In the genomic region with DNA sequence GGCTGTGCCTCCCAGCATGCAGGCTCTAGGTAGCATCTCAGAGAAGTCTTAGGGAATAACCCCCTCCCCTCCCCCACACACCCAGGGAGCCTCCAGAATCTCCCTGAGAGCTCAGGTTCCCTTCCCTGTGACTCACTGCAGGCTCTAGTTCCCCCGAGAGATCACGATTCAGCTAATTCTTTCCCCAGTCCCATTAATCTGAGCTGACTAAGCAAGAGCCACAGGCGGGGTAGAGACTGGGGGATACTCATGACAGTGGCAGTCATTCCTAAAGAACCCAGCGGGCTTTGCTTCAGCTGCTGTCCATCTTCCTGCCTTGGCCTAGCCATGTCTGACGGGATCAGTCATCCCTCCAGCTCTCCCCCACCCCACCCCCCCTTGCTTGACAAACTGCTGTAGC, we compare ENCODE assay signal across 23 mouse cellular contexts. TPM values are rescaled to one million over a fixed set of nuclear protein-coding genes. Genes with fewer than 3 reads are reported as not detected.
DNase-seq lines count a peak whose midpoint lies in the region; ATAC-seq and TF ChIP-seq lines count a peak whose summit lies in the region.
"Had no signal": no experiment of that assay in that cellular context is flagged by ENCODE, and none has a peak within 500 bp of the region (broad histone marks: within the 10 kb centered on the region; RNA-seq: fewer than 3 reads in every experiment).

No protein-coding gene starts in this region.

- no peaks in the 10 kb centered on the region for H3K27me3 ChIP-seq in forebrain, embryonic 11.5 days (ENCODE audit: control insufficient read depth, insufficient read depth, low read length)
- H3K27me3 ChIP-seq in forebrain, embryonic 14.5 days (replicated peaks; ENCODE audit: control insufficient read depth, insufficient read depth, low read length): no peaks in the 10 kb centered on the region
- no peaks in the 10 kb centered on the region for H3K27me3 ChIP-seq in midbrain, embryonic 10.5 days (ENCODE audit: low read depth, poor library complexity, severe bottlenecking)
- no peaks in the 10 kb centered on the region for H3K27me3 ChIP-seq in midbrain, embryonic 13.5 days
- H3K27me3 ChIP-seq in myocyte (ENCODE audit: control insufficient read depth, insufficient read depth, insufficient read length): no peaks in the 10 kb centered on the region

- TF ChIP-seq POLR2A in myocyte (IDR thresholded peaks at IDR 0.05; ENCODE audit: insufficient read length, low read depth): no peak

- 25% methylated on average over 5 of the region's 5 CpGs for WGBS in forebrain, embryonic 11.5 days
- 34% methylated on average over 5 of the region's 5 CpGs for WGBS in forebrain, embryonic 14.5 days
- 29% methylated on average over 5 of the region's 5 CpGs for WGBS in midbrain, embryonic 10.5 days
- WGBS in midbrain, embryonic 13.5 days: 29% methylated on average over 5 of the region's 5 CpGs

- H3K4me1 ChIP-seq in forebrain, embryonic 11.5 days (replicated peaks; ENCODE audit: control insufficient read depth, insufficient read depth, low read length): no peaks in the 10 kb centered on the region
- no peaks in the 10 kb centered on the region for H3K4me1 ChIP-seq in forebrain, embryonic 14.5 days (ENCODE audit: control insufficient read depth, insufficient read depth, low read length)
- peaks cover 6% of the 10 kb centered on the region; the same call in 1 of the 2 replicates for H3K4me1 ChIP-seq in midbrain, embryonic 10.5 days
- H3K4me1 ChIP-seq in midbrain, embryonic 13.5 days (replicated peaks): no peaks in the 10 kb centered on the region
- H3K4me1 ChIP-seq: heart, embryonic 15.5 days; neural tube, embryonic 13.5 days had no signal

- no peaks in the 10 kb centered on the region for H3K9me3 ChIP-seq in forebrain, embryonic 11.5 days (ENCODE audit: control insufficient read depth, low read length)
- H3K9me3 ChIP-seq in forebrain, embryonic 14.5 days (replicated peaks; ENCODE audit: control insufficient read depth, low read length): no peaks in the 10 kb centered on the region
- H3K9me3 ChIP-seq in midbrain, embryonic 10.5 days (replicated peaks): no peaks in the 10 kb centered on the region
- no peaks in the 10 kb centered on the region for H3K9me3 ChIP-seq in midbrain, embryonic 13.5 days
- H3K9me3 ChIP-seq: heart, embryonic 15.5 days; megakaryocyte, embryonic 14.5 days; neural tube, embryonic 13.5 days had no signal

- no peak overlapping the region for H3K4me2 ChIP-seq in forebrain, embryonic 11.5 days (ENCODE audit: low read depth, low read length, severe bottlenecking)
- no peak overlapping the region for H3K4me2 ChIP-seq in forebrain, embryonic 14.5 days (ENCODE audit: low read length)
- H3K4me2 ChIP-seq in midbrain, embryonic 13.5 days (replicated peaks): no peak overlapping the region
- peak overlapping the region; percentile 39 for H3K4me2 ChIP-seq in myocyte (ENCODE audit: low read depth)
- H3K4me2 ChIP-seq: heart, embryonic 15.5 days; neural tube, embryonic 13.5 days had no signal

- H3K27ac ChIP-seq in forebrain, embryonic 11.5 days (ENCODE audit: low read depth, low read length): no peak overlapping the region
- no peak overlapping the region for H3K27ac ChIP-seq in forebrain, embryonic 14.5 days (ENCODE audit: low read depth, low read length)
- H3K27ac ChIP-seq in midbrain, embryonic 10.5 days (replicated peaks): 0 out of 2 replicates have a peak overlapping the region, but pooled peaks have one; percentile 23
- no peak overlapping the region for H3K27ac ChIP-seq in midbrain, embryonic 13.5 days
- H3K27ac ChIP-seq: heart, embryonic 15.5 days; layer of hippocampus, adult 2 months; liver, embryonic 14.5 days; neural tube, embryonic 13.5 days had no signal

- no peak overlapping the region for H3K9ac ChIP-seq in forebrain, embryonic 11.5 days (ENCODE audit: low read length)
- H3K9ac ChIP-seq in forebrain, embryonic 14.5 days (ENCODE audit: low read length): no peak overlapping the region
- H3K9ac ChIP-seq in midbrain, embryonic 13.5 days (replicated peaks): no peak overlapping the region
- H3K9ac ChIP-seq: heart, embryonic 15.5 days; liver, embryonic 14.5 days; neural tube, embryonic 13.5 days had no signal

- H3K4me3 ChIP-seq in forebrain, embryonic 11.5 days (ENCODE audit: low read depth, low read length): no peak overlapping the region
- no peak overlapping the region for H3K4me3 ChIP-seq in forebrain, embryonic 14.5 days (ENCODE audit: low read depth, low read length)
- no peak overlapping the region for H3K4me3 ChIP-seq in midbrain, embryonic 10.5 days
- H3K4me3 ChIP-seq in midbrain, embryonic 13.5 days (replicated peaks): no peak overlapping the region
- H3K4me3 ChIP-seq in myocyte: no peak overlapping the region
- H3K4me3 ChIP-seq: heart, embryonic 15.5 days; layer of hippocampus, adult 2 months; megakaryocyte, embryonic 14.5 days; neural tube, embryonic 13.5 days had no signal

- H3K79me2 ChIP-seq in myocyte (ENCODE audit: control insufficient read depth, insufficient read depth): no peaks in the 10 kb centered on the region

- DNase-seq in forebrain, embryonic 11.5 days (ENCODE audit: low spot score): peak; percentile 38
- no peak for DNase-seq in forebrain, embryonic 14.5 days (ENCODE audit: low spot score)
- DNase-seq in midbrain, embryonic 10.5 days (ENCODE audit: low spot score): no peak
- DNase-seq in Muller cell, postnatal 12 days (ENCODE audit: inconsistent ontology term): peak; percentile 55
- no peak for DNase-seq in lung, adult 18-20 months
- DNase-seq: adrenal gland, postnatal 14 days; cerebellum, adult 11-12 months; cerebellum, postnatal 14 days; embryo, embryonic 11 days; gastrocnemius, postnatal 36 days; kidney, adult 9 months; lung, postnatal 14 days; thymus, postnatal 25 days had no signal

- no peak for ATAC-seq in forebrain, embryonic 11.5 days (replicated peaks; ENCODE audit: low FRiP score)
- ATAC-seq in forebrain, embryonic 14.5 days: no peak
- ATAC-seq in midbrain, embryonic 13.5 days: no peak
- ATAC-seq: activated CD4-positive, CD25-positive, alpha-beta regulatory T cell, adult 4 months; forebrain, embryonic 16.5 days; inflammation-experienced regulatory T-cells, adult 6 months had no signal

- no peaks in the 10 kb centered on the region for H3K36me3 ChIP-seq in forebrain, embryonic 11.5 days (ENCODE audit: control insufficient read depth, insufficient read depth, low read length)
- no peaks in the 10 kb centered on the region for H3K36me3 ChIP-seq in forebrain, embryonic 14.5 days (ENCODE audit: control insufficient read depth, insufficient read depth, low read length)
- no peaks in the 10 kb centered on the region for H3K36me3 ChIP-seq in midbrain, embryonic 10.5 days
- no peaks in the 10 kb centered on the region for H3K36me3 ChIP-seq in midbrain, embryonic 13.5 days
- no peaks in the 10 kb centered on the region for H3K36me3 ChIP-seq in myocyte (ENCODE audit: control insufficient read depth, insufficient read depth)
- H3K36me3 ChIP-seq: heart, embryonic 15.5 days; neural tube, embryonic 13.5 days had no signal

- no peak overlapping the region for H3ac ChIP-seq in myocyte (ENCODE audit: control insufficient read depth, insufficient read length)

TF ChIP-seq in myocyte, 11 proteins besides CTCF, POLR2A, EP300 and RAD21:
- TF ChIP-seq E2F4 (IDR thresholded peaks at IDR 0.05; ENCODE audit: insufficient read depth): no peak
- peak in 1 of 3 experiments; percentile 13 for TF ChIP-seq MYOG (IDR thresholded peaks at IDR 0.05; ENCODE audit: control insufficient read depth in 1 of 3, insufficient read depth in 1 of 3, insufficient read length in 2 of 3, low read depth in 2 of 3)
- TF ChIP-seq MYOD1 (IDR thresholded peaks at IDR 0.05; ENCODE audit: control insufficient read depth in 1 of 3, insufficient read length in 2 of 3, low read depth in 2 of 3): peak in 1 of 3 experiments; percentile 44
- peak; percentile 68 for TF ChIP-seq SRF (IDR thresholded peaks at IDR 0.05; ENCODE audit: control insufficient read depth, insufficient read length, low read depth)

RNA-seq across cellular contexts. Expression of gene Foxn1, which starts 3.7 kb away (rescaled TPM):
- polyA plus RNA-seq in forebrain, embryonic 11.5 days (2014; fragmentation: Nextera tagmentation; extraction: Ambion mirVana): not detected in 2 replicates
- not detected in 2 replicates for polyA plus RNA-seq in forebrain, embryonic 14.5 days (2014; fragmentation: Nextera tagmentation; extraction: Ambion mirVana)
- polyA plus RNA-seq in midbrain, embryonic 10.5 days (2016; fragmentation: Nextera tagmentation; extraction: Ambion mirVana): not detected in 2 replicates
- not detected in 2 replicates for polyA plus RNA-seq in midbrain, embryonic 13.5 days (2015; fragmentation: Nextera tagmentation; extraction: Ambion mirVana)
- 0.01 TPM for polyA plus RNA-seq in myocyte (2012; fragmentation: generic; extraction: Trizol)
- polyA plus RNA-seq: activated CD4-positive, CD25-positive, alpha-beta regulatory T cell, adult 4 months; forebrain, embryonic 16.5 days; inflammation-experienced regulatory T-cells, adult 6 months; liver, embryonic 14.5 days; neural tube, embryonic 13.5 days had no signal

RNA-seq across cellular contexts. Expression of gene Slc13a2, which starts 39.3 kb away (rescaled TPM):
- not detected in 2 replicates for polyA plus RNA-seq in forebrain, embryonic 11.5 days (2014; fragmentation: Nextera tagmentation; extraction: Ambion mirVana)
- polyA plus RNA-seq in forebrain, embryonic 14.5 days (2014; fragmentation: Nextera tagmentation; extraction: Ambion mirVana): not detected in 2 replicates
- polyA plus RNA-seq in midbrain, embryonic 10.5 days (2016; fragmentation: Nextera tagmentation; extraction: Ambion mirVana): not detected in 2 replicates
- polyA plus RNA-seq in midbrain, embryonic 13.5 days (2015; fragmentation: Nextera tagmentation; extraction: Ambion mirVana): not detected in 2 replicates
- 0.01 TPM for polyA plus RNA-seq in myocyte (2012; fragmentation: generic; extraction: Trizol)
- polyA plus RNA-seq: activated CD4-positive, CD25-positive, alpha-beta regulatory T cell, adult 4 months; forebrain, embryonic 16.5 days; heart, embryonic 15.5 days; inflammation-experienced regulatory T-cells, adult 6 months; neural tube, embryonic 13.5 days had no signal

RNA-seq across cellular contexts. Expression of gene Unc119, which starts 39.4 kb away (rescaled TPM):
- 73.2 and 77.4 TPM in 2 replicates for polyA plus RNA-seq in forebrain, embryonic 11.5 days (2014; fragmentation: Nextera tagmentation; extraction: Ambion mirVana)
- polyA plus RNA-seq in forebrain, embryonic 14.5 days (2014; fragmentation: Nextera tagmentation; extraction: Ambion mirVana): 72.5 and 73.8 TPM in 2 replicates
- 57.7 and 61.7 TPM in 2 replicates for polyA plus RNA-seq in midbrain, embryonic 10.5 days (2016; fragmentation: Nextera tagmentation; extraction: Ambion mirVana)
- 69.1 and 75.4 TPM in 2 replicates for polyA plus RNA-seq in midbrain, embryonic 13.5 days (2015; fragmentation: Nextera tagmentation; extraction: Ambion mirVana)
- 24.8 TPM for polyA plus RNA-seq in myocyte (2012; fragmentation: generic; extraction: Trizol)

RNA-seq across cellular contexts. Expression of gene Pigs, which starts 54.5 kb away (rescaled TPM):
- polyA plus RNA-seq in forebrain, embryonic 11.5 days (2014; fragmentation: Nextera tagmentation; extraction: Ambion mirVana): 69.6 and 70.3 TPM in 2 replicates
- polyA plus RNA-seq in forebrain, embryonic 14.5 days (2014; fragmentation: Nextera tagmentation; extraction: Ambion mirVana): 46.8 and 51.0 TPM in 2 replicates
- 74.0 and 78.5 TPM in 2 replicates for polyA plus RNA-seq in midbrain, embryonic 10.5 days (2016; fragmentation: Nextera tagmentation; extraction: Ambion mirVana)
- 60.9 and 66.6 TPM in 2 replicates for polyA plus RNA-seq in midbrain, embryonic 13.5 days (2015; fragmentation: Nextera tagmentation; extraction: Ambion mirVana)
- 50.2 TPM for polyA plus RNA-seq in myocyte (2012; fragmentation: generic; extraction: Trizol)

RNA-seq across cellular contexts. Expression of gene Aldoc, which starts 59.9 kb away (rescaled TPM):
- 3.3 and 7.4 TPM in 2 replicates for polyA plus RNA-seq in forebrain, embryonic 11.5 days (2014; fragmentation: Nextera tagmentation; extraction: Ambion mirVana)
- polyA plus RNA-seq in forebrain, embryonic 14.5 days (2014; fragmentation: Nextera tagmentation; extraction: Ambion mirVana): 161 and 167 TPM in 2 replicates
- 1.5 and 1.6 TPM in 2 replicates for polyA plus RNA-seq in midbrain, embryonic 10.5 days (2016; fragmentation: Nextera tagmentation; extraction: Ambion mirVana)
- polyA plus RNA-seq in midbrain, embryonic 13.5 days (2015; fragmentation: Nextera tagmentation; extraction: Ambion mirVana): 26.3 and 28.3 TPM in 2 replicates
- polyA plus RNA-seq in myocyte (2012; fragmentation: generic; extraction: Trizol): 1.7 TPM

Comparison
In these comparisons a context has a peak if more than half of its experiments do, and no peak if none do; other contexts are left out.
1. DNase-seq: peak in forebrain, embryonic 11.5 days (single experiment) and Muller cell, postnatal 12 days (single experiment); none in forebrain, embryonic 14.5 days (single experiment), midbrain, embryonic 10.5 days (single experiment) and lung, adult 18-20 months (0 of 2).